Mouse (Mus musculus): ENCODE measurements at regions not wholly inside any gene's neighbourhood (a gene's known extent, or its start where the extent isn't known, plus 50 kb on each side); places are given as distances from the start of the nearest gene placed in this dataset.

GRCm38 (mm10) chr11:91167336-91167735 is 410.0 kb downstream of the Kif2b start:
- DNase-seq (ENCODE audit: low spot score) = peak; percentile 36

- no peak for DNase-seq (ENCODE audit: low spot score)
These were observed 443.5 kb downstream of the Kif2b start for GRCm38 (mm10) chr11:91133753-91134270.

DNA sequence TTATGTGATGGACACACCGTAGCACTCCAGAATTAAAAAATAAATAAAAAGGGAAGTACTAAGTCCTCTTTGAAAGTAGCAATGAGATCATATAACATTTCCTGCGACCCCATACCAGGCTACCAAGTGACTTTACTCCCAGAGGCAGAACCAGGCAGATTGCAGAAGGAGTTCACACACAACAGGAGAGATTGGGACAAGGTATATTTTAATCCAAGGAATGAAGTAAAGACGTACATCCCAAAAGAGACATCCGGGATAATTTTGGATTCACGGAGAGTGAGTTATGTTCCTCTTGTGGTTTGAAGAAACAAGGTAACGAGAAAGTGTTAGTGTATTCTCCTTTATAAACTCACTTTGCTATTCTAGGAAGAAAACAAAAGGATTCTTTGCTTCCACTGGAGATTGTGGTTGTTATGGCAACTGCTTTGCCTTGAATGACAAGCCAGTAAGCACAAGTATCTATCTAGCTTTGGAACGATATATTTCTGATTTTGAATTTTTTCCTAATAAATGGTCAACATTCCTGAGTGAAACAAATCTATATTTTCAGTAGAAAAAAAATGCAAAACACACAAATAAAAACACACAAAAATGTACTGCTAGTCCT is 444.5 kb downstream of the Kif2b start:
- peak; percentile 34 for DNase-seq (ENCODE audit: low spot score)

DNA sequence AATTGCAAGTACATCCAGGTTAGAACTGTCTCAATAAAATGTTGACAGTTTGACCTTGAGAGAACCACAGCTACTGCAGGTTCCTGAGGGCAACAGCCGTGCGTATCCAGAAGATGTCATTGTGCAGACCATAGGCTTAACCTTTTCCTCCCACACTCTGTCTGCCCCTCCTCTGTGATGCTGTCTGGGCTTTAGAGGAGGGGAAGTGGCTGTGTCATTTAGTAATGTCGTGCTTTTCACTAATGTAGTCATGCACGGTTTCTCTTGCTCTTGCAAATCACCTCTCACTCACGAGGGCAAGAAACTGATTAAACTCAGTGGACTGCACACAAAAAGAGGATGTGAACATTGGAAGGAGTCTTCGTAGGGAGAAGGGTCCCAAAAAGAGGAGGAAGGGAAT is 443.8 kb upstream of the Tom1l1 start:
- DNase-seq (ENCODE audit: low spot score) = peak; percentile 32

GRCm38 (mm10) chr11:91098186-91098585 is 410.0 kb upstream of the Tom1l1 start:
- no peak for DNase-seq (ENCODE audit: low spot score)

DNA sequence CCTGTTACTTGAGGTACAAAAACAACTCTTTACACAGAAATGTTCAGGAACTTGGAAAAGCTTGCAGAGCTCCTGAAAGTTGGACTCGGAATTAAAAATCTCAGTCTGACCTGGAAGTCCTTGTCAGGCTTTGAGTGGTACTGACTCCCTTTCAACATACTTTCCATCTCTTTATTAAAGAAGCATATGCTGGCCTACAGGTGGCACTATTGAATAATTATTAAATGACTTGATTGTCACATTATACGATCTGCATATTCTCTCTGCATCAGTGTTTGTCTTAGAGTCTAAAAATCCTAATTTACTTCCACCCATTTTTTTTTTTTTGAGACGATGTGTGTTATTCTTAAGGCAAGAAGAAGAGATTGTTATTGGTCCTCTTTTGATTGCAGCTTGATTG is 409.4 kb upstream of the Tom1l1 start:
- peak; percentile 8 for DNase-seq (ENCODE audit: low spot score)

GRCm38 (mm10) chr11:91096000-91096652 is 408.0 kb upstream of the Tom1l1 start:
- peak; percentile 53 for DNase-seq (ENCODE audit: low spot score)

- no peak for DNase-seq (ENCODE audit: low spot score)
These were observed 377.2 kb upstream of the Tom1l1 start for GRCm38 (mm10) chr11:91065365-91065764.

- no peak for DNase-seq (ENCODE audit: low spot score)
These were observed 368.9 kb upstream of the Tom1l1 start for GRCm38 (mm10) chr11:91056966-91057597.

GRCm38 (mm10) chr11:91053321-91053720 is 365.2 kb upstream of the Tom1l1 start:
- DNase-seq (ENCODE audit: low spot score) = no peak

DNA sequence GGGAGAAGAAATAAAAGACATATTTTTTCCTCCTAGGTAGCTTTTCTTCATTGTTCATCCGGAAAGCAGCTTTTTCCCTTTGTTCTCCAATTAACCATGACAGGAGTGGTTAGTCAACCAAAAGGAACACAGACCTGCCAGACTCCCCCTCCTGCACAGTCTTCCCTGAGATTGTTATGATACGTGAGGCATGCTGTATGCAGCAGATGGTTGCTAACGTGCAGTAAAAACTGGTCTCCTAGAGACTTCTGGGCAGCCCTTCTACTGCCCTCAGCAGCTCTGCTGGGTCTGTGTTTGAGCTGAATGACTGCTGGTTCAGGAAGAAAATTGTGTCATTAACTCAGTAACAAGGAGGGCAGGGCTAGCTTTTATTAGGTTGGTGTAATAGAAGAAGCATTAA is 363.5 kb upstream of the Tom1l1 start:
- DNase-seq (ENCODE audit: low spot score) = no peak

DNA sequence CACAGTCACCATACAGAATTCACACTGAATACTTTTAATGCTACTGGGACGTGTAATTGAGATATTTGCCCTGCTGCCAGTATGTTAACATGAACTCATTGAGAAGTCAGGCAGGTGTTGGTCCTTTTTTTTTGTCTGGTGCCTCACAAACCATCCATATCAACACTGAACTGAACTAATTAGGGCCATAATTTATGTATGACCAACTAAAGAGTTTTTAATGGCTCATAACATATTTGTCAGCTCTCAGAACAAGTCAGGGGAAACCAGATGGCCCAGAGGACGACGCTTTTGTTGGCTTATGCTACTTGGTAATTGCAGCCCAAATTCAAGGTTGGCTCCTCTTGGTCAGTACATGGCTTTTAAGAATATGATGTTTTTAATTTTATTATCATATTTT is 353.3 kb upstream of the Tom1l1 start:
- no peak for DNase-seq (ENCODE audit: low spot score)
